Mouse (Mus musculus) bone marrow macrophage, adult 2 months (primary cell): ENCODE measurements around the gene Trim45. TPM values are rescaled to one million over a fixed set of nuclear protein-coding genes. Genes with fewer than 3 reads are reported as not detected.

Experiments
- H3K27ac ChIP-seq: 2 replicates; pipeline ENCODE4 v1.5.1; 2012; ENCODE audit warnings: low read depth, low read length; ENCODE audit not compliant: insufficient read depth
- H3K4me1 ChIP-seq: 2 replicates; pipeline ENCODE4 v1.6.1; 2012; ENCODE audit warnings: low read length; ENCODE audit not compliant: control insufficient read depth, insufficient read depth
- H3K4me3 ChIP-seq: 2 replicates; pipeline ENCODE4 v1.5.1; 2012; ENCODE audit warnings: mild to moderate bottlenecking, low read length, moderate library complexity; ENCODE audit not compliant: insufficient read depth
- CTCF ChIP-seq: IDR thresholded peaks from 2 replicates; pipeline ENCODE4 v1.5.1; 2012; ENCODE audit warnings: low read depth, mild to moderate bottlenecking, low read length, moderate library complexity
- POLR2A ChIP-seq: IDR thresholded peaks from 2 replicates; pipeline ENCODE4 v1.6.1; 2012; ENCODE audit warnings: mild to moderate bottlenecking, low read depth, low read length, borderline replicate concordance
- polyA plus RNA-seq: library from polyadenylated mRNA; stranded (reverse); fragments of >200 nt; gene quantifications from 2 replicates; pipeline ENCODE4 v1.2.4, GENCODE M21; 2012; ENCODE audit not compliant: missing spikeins, insufficient read depth, insufficient read length

Gene Trim45
- polyA plus RNA-seq, 1 experiment, result 1.2 TPM

- no peak overlapping the region for H3K27ac ChIP-seq
- no peak for TF ChIP-seq POLR2A
- no peak for TF ChIP-seq CTCF
Observed at GRCm38 (mm10) chr3:100931332-100932076, 9.5 kb downstream of the Trim45 start.

DNA sequence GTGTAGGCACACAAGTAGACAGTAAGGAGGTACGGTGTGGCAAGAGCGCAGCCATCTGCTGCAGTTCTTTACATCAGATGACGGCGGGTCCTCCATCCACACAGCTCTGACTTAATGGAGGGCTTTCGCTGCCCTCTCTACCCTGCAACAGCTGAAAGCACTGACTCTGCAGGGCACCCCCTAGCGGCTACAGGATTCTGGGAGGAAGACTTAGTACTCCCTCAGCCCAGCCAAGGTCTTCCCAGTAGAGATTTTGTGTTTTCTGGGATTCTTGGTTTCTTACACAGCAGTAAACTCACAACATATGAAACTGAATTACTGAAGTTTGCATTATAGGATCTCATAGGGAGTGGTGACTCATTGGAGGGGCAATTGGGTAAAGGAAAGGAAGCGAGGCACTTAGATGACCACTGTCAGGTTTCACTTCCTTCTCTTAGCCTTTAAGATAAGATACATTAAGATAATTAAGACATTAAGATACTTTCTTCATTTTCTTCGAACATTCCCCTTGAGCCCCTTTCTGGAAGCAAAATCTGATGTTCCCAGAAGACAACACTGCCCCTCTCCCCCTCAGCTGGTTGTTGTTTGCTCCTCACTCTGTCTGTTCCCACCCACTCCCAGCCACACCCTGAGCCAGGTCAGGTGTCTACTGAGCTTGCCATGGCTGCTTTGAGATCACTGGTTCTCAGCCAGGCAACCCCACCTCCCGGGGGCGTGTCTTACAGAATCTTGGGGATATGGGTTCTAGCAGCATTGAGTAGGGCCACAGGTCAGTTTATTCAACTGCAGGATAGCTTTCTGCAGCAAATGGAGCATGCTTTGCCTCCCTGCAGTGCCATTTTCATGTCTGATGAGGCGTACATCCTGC is 10.3 kb downstream of the Trim45 start:
- no peak for TF ChIP-seq POLR2A
- TF ChIP-seq CTCF, result no peak
- H3K4me1 ChIP-seq, result peaks cover 21% of the 10 kb centered on the region
- H3K27ac ChIP-seq, result peak overlapping the region; percentile 38
- no peak overlapping the region for H3K4me3 ChIP-seq

More at GRCm38 (mm10) chr3:100931332-100932076, 9.5 kb downstream of the Trim45 start:
- Histone ChIP-seq H3K4me1 (peaks cover 21% of the 10 kb centered on the region), H3K4me3 (no peak overlapping the region)

DNA sequence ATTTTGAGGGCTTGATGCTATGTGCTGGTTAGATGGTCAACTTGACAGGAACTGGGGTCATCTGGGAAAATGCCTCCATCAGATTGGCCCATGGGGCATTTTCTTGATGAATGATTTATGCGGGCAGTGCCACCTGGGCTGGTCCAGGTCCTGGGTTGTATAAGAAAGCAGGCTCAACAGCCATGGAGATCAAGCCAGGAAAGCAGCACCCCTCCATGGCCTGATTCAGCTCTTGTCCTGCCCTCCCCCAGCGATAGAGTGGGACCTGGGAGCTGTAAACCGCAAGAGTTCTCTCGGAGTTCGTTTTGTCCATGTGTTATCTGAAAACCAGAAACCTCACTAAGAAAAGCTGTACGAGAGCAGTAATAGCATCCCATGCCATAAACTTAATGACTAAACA is 13.5 kb downstream of the Trim45 start:
- Histone ChIP-seq H3K4me3 (no peak overlapping the region), H3K27ac (no peak overlapping the region), H3K4me1 (peaks cover 21% of the 10 kb centered on the region)
- no peak for TF ChIP-seq POLR2A
- no peak for TF ChIP-seq CTCF

DNA sequence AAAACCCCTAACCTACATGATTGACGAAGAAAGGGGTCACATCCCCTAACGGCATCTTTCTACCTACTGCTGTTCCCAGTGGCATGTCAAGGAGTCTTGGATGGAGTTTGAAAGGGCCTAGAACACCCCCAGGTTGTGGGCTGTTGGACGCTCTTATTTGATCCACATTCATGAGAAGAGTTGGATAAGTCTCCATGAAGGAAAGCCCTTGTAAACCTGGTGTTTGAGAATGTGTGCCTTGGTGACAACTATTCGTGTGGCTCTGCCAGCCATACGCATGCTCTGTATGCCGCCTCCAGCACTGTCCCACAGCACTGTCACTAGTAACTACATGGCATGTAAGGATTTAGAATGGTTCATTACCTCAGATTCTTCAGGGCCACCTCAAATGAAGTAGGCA is 14.2 kb downstream of the Trim45 start:
- Histone ChIP-seq H3K4me1 (peaks cover 16% of the 10 kb centered on the region), H3K4me3 (no peak overlapping the region), H3K27ac (no peak overlapping the region)
- TF ChIP-seq POLR2A, result no peak
- no peak for TF ChIP-seq CTCF

- Histone ChIP-seq H3K4me3 (no peak overlapping the region), H3K27ac (no peak overlapping the region), H3K4me1 (no peaks in the 10 kb centered on the region)
- TF ChIP-seq POLR2A, result no peak
- no peak for TF ChIP-seq CTCF
Observed at GRCm38 (mm10) chr3:100938211-100938610, 16.2 kb downstream of the Trim45 start.

- H3K4me3 ChIP-seq, result no peak overlapping the region
- H3K4me1 ChIP-seq, result no peaks in the 10 kb centered on the region
- H3K27ac ChIP-seq, result no peak overlapping the region
- no peak for TF ChIP-seq CTCF
- no peak for TF ChIP-seq POLR2A
Observed at GRCm38 (mm10) chr3:100940496-100941037, 18.6 kb downstream of the Trim45 start.

- TF ChIP-seq POLR2A (no peak), CTCF (no peak)
Observed at GRCm38 (mm10) chr3:100947286-100947685, 25.3 kb downstream of the Trim45 start.

DNA sequence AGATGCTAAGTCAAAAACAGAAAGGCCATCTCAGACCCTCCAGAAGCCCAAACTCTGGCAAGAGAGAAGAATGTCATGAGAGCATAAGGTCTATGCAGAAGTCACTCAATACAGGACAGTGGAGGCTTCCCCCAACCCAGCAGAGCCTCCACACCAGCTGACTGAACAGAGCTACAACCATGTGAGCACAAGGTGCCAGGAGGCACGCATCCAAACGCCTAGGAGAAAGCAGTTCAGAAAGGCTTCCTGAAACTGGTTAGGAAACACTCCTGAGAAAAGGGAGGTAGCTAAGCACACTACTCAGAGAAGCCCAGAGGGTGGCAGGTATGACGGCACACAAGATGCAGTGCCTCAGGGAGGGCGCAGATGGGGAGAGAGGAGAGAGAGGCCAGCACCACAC is 29.5 kb downstream of the Trim45 start:
- Histone ChIP-seq H3K4me3 (no peak overlapping the region), H3K27ac (no peak overlapping the region), H3K4me1 (no peaks in the 10 kb centered on the region)
- TF ChIP-seq CTCF (no peak), POLR2A (no peak)

More at GRCm38 (mm10) chr3:100947286-100947685, 25.3 kb downstream of the Trim45 start:
- Histone ChIP-seq H3K4me3 (no peak overlapping the region), H3K4me1 (no peaks in the 10 kb centered on the region), H3K27ac (no peak overlapping the region)

- H3K27ac ChIP-seq, result no peak overlapping the region
- TF ChIP-seq CTCF, result no peak
- no peak for TF ChIP-seq POLR2A
- no peaks in the 10 kb centered on the region for H3K4me1 ChIP-seq
- H3K4me3 ChIP-seq, result no peak overlapping the region
Observed at GRCm38 (mm10) chr3:100954616-100955015, 32.6 kb downstream of the Trim45 start.
